Mouse (Mus musculus): Measurements from ENCODE around the gene Asxl2.

DNA sequence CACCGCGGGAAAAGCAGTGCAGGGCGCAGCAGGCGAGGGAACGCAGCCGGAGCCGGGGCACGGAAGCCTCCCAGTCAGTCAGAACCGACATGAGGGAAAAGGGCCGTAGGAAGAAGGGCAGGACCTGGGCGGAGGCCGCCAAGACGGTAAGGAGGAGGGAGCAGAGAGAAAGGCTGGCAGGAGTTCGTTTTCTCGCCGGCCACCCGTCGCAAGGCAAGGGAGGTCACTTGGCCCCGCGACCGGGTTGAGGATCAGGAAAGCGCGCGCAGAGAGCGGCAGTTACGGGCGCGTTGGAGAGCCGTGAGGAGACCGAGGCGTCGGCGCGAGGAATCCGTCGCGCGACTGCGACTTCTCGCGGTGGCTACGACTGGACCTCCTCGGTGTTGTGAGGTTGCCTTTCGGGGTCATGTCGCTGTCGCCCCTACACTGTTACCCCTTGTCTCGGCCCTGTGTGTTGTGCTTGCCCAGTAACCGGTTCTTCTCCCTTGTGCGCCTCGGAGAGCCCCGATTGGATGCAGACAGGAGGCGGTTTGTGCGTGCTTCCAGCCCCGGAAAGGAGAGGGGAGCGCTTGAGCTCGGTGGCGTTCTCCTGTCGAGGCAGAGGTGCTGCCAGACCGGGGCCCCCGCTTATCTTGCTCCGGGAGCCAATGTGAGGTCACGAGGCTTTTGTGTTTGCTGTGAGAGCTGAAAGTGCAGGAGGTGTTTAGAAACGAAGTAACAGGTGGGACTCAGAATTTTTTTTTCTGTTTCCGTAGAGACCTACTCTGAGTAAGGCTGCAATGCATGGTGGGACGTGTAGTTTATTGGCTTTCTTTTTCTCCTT lies 621 bp downstream of the Asxl2 start:
- TF ChIP-seq POLR2A (IDR thresholded peaks at IDR 0.05; ENCODE audit: control insufficient read depth, low read depth, low read length) (no peak), CTCF (IDR thresholded peaks at IDR 0.05; ENCODE audit: control insufficient read depth, insufficient read depth, insufficient replicate concordance, low read depth, low read length) (no peak)

All from testis, adult 2 months (tissue).